Mouse (Mus musculus): Measurements from ENCODE around the gene Ccser1. TPM values are rescaled to one million over a fixed set of nuclear protein-coding genes. Genes with fewer than 3 reads are reported as not detected.
"Not testable (repeated sequence)": the region's sequence is repeated elsewhere in the genome, so short reads cannot be mapped to it uniquely, and the experiment has no call there.

The Ccser1 gene
- polyA plus RNA-seq, 1 experiment from 2014 or later: 2.0 TPM

GRCm38 (mm10) chr6:61233548-61234187, 53.5 kb downstream of the Ccser1 start:
- peak overlapping the region; percentile 65; the same call in 1 of the 2 replicates for H3K27ac ChIP-seq (replicated peaks)
- WGBS: 42% methylated on average over 5 of the region's 5 CpGs

GRCm38 (mm10) chr6:61240618-61241017, 60.5 kb downstream of the Ccser1 start:
- no peak for DNase-seq (ENCODE audit: low spot score)
- no peaks in the 10 kb centered on the region for H3K4me1 ChIP-seq
- no peaks in the 10 kb centered on the region for H3K9me3 ChIP-seq (replicated peaks)
- no peak overlapping the region for H3K27ac ChIP-seq (replicated peaks)
- no peaks in the 10 kb centered on the region for H3K27me3 ChIP-seq (ENCODE audit: low read depth, poor library complexity, severe bottlenecking)
- H3K4me3 ChIP-seq: no peak overlapping the region
- no peaks in the 10 kb centered on the region for H3K36me3 ChIP-seq
- whole genome bisulfite sequencing: 93% methylated on average over 2 of the region's 2 CpGs

More at GRCm38 (mm10) chr6:61233548-61234187, 53.5 kb downstream of the Ccser1 start:
- Histone ChIP-seq H3K4me1 (peaks cover 24% of the 10 kb centered on the region), H3K4me3 (no peak overlapping the region), H3K36me3 (no peaks in the 10 kb centered on the region), H3K27me3 (ENCODE audit: low read depth, poor library complexity, severe bottlenecking) (no peaks in the 10 kb centered on the region), H3K9me3 (replicated peaks) (no peaks in the 10 kb centered on the region)
- peak; percentile 16 for DNase-seq (ENCODE audit: low spot score)

- H3K9me3 ChIP-seq (replicated peaks): no peaks in the 10 kb centered on the region
- H3K36me3 ChIP-seq: no peaks in the 10 kb centered on the region
- DNase-seq (ENCODE audit: low spot score): no peak
- 86% methylated on average over 3 of the region's 3 CpGs for WGBS
- no peaks in the 10 kb centered on the region for H3K4me1 ChIP-seq
- no peak overlapping the region for H3K27ac ChIP-seq (replicated peaks)
- H3K4me3 ChIP-seq: no peak overlapping the region
- H3K27me3 ChIP-seq (ENCODE audit: low read depth, poor library complexity, severe bottlenecking): no peaks in the 10 kb centered on the region
Observed at GRCm38 (mm10) chr6:61242556-61242955, 62.4 kb downstream of the Ccser1 start.

GRCm38 (mm10) chr6:61246523-61246922, 66.4 kb downstream of the Ccser1 start:
- H3K4me1 ChIP-seq: no peaks in the 10 kb centered on the region
- no peak overlapping the region for H3K27ac ChIP-seq (replicated peaks)
- WGBS: 89% methylated on average over 4 of the region's 4 CpGs
- H3K4me3 ChIP-seq: no peak overlapping the region
- H3K27me3 ChIP-seq (ENCODE audit: low read depth, poor library complexity, severe bottlenecking): no peaks in the 10 kb centered on the region
- DNase-seq (ENCODE audit: low spot score): no peak
- H3K9me3 ChIP-seq (replicated peaks): no peaks in the 10 kb centered on the region
- no peaks in the 10 kb centered on the region for H3K36me3 ChIP-seq

GRCm38 (mm10) chr6:61247842-61248472, 67.8 kb downstream of the Ccser1 start:
- Histone ChIP-seq H3K36me3 (no peaks in the 10 kb centered on the region), H3K27me3 (ENCODE audit: low read depth, poor library complexity, severe bottlenecking) (no peaks in the 10 kb centered on the region), H3K27ac (replicated peaks) (no peak overlapping the region), H3K4me3 (no peak overlapping the region), H3K4me1 (no peaks in the 10 kb centered on the region), H3K9me3 (replicated peaks) (no peaks in the 10 kb centered on the region)
- 89% methylated on average over 4 of the region's 4 CpGs for WGBS
- no peak for DNase-seq (ENCODE audit: low spot score)

GRCm38 (mm10) chr6:61248700-61249099, 68.6 kb downstream of the Ccser1 start:
- Histone ChIP-seq H3K36me3 (no peaks in the 10 kb centered on the region), H3K4me3 (no peak overlapping the region), H3K27ac (replicated peaks) (no peak overlapping the region), H3K27me3 (ENCODE audit: low read depth, poor library complexity, severe bottlenecking) (no peaks in the 10 kb centered on the region), H3K9me3 (replicated peaks) (no peaks in the 10 kb centered on the region), H3K4me1 (no peaks in the 10 kb centered on the region)
- 76% methylated on average over 2 of the region's 2 CpGs for WGBS
- no peak for DNase-seq (ENCODE audit: low spot score)

- Histone ChIP-seq H3K27ac (replicated peaks) (no peak overlapping the region), H3K4me1 (no peaks in the 10 kb centered on the region), H3K36me3 (no peaks in the 10 kb centered on the region), H3K9me3 (replicated peaks) (no peaks in the 10 kb centered on the region), H3K4me3 (no peak overlapping the region), H3K27me3 (ENCODE audit: low read depth, poor library complexity, severe bottlenecking) (no peaks in the 10 kb centered on the region)
- no peak for DNase-seq (ENCODE audit: low spot score)
- WGBS: 94% methylated on average over 1 of the region's 1 CpGs
Observed at GRCm38 (mm10) chr6:61251232-61251631, 71.1 kb downstream of the Ccser1 start.

GRCm38 (mm10) chr6:61252912-61253311, 72.8 kb downstream of the Ccser1 start:
- Histone ChIP-seq H3K4me3 (no peak overlapping the region), H3K27ac (replicated peaks) (no peak overlapping the region), H3K36me3 (no peaks in the 10 kb centered on the region), H3K4me1 (no peaks in the 10 kb centered on the region), H3K9me3 (replicated peaks) (no peaks in the 10 kb centered on the region), H3K27me3 (ENCODE audit: low read depth, poor library complexity, severe bottlenecking) (no peaks in the 10 kb centered on the region)
- WGBS: 89% methylated on average over 7 of the region's 7 CpGs
- DNase-seq (ENCODE audit: low spot score): no peak

- H3K27ac ChIP-seq (replicated peaks); H3K4me3 ChIP-seq; DNase-seq (ENCODE audit: low spot score); H3K36me3 ChIP-seq; H3K27me3 ChIP-seq (ENCODE audit: low read depth, poor library complexity, severe bottlenecking); H3K4me1 ChIP-seq; H3K9me3 ChIP-seq (replicated peaks): not testable (repeated sequence)
- 83% methylated on average over 1 of the region's 1 CpGs for WGBS
Observed at GRCm38 (mm10) chr6:61255874-61256273, 75.8 kb downstream of the Ccser1 start.

- Histone ChIP-seq H3K36me3 (no peaks in the 10 kb centered on the region), H3K27me3 (ENCODE audit: low read depth, poor library complexity, severe bottlenecking) (no peaks in the 10 kb centered on the region), H3K27ac (replicated peaks) (no peak overlapping the region), H3K4me1 (peaks cover 12% of the 10 kb centered on the region), H3K4me3 (no peak overlapping the region), H3K9me3 (replicated peaks) (no peaks in the 10 kb centered on the region)
- 86% methylated on average over 10 of the region's 10 CpGs for WGBS
- DNase-seq (ENCODE audit: low spot score): no peak
Observed at GRCm38 (mm10) chr6:61258847-61259634, 78.9 kb downstream of the Ccser1 start.

GRCm38 (mm10) chr6:61261381-61261780, 81.3 kb downstream of the Ccser1 start:
- Histone ChIP-seq H3K9me3 (replicated peaks) (no peaks in the 10 kb centered on the region), H3K27ac (replicated peaks) (no peak overlapping the region), H3K4me1 (peaks cover 12% of the 10 kb centered on the region), H3K36me3 (no peaks in the 10 kb centered on the region), H3K27me3 (ENCODE audit: low read depth, poor library complexity, severe bottlenecking) (no peaks in the 10 kb centered on the region), H3K4me3 (no peak overlapping the region)
- WGBS: 86% methylated on average over 3 of the region's 3 CpGs
- no peak for DNase-seq (ENCODE audit: low spot score)

GRCm38 (mm10) chr6:61262448-61262847, 82.3 kb downstream of the Ccser1 start:
- DNase-seq (ENCODE audit: low spot score): no peak
- WGBS: 100% methylated on average over 1 of the region's 1 CpGs

GRCm38 (mm10) chr6:61263291-61263690, 83.2 kb downstream of the Ccser1 start:
- Histone ChIP-seq H3K36me3 (no peaks in the 10 kb centered on the region), H3K4me3 (no peak overlapping the region), H3K4me1 (peaks cover 12% of the 10 kb centered on the region), H3K27ac (replicated peaks) (no peak overlapping the region), H3K9me3 (replicated peaks) (no peaks in the 10 kb centered on the region), H3K27me3 (ENCODE audit: low read depth, poor library complexity, severe bottlenecking) (no peaks in the 10 kb centered on the region)
- 32% methylated on average over 1 of the region's 1 CpGs for WGBS
- DNase-seq (ENCODE audit: low spot score): no peak

More at GRCm38 (mm10) chr6:61262448-61262847, 82.3 kb downstream of the Ccser1 start:
- no peaks in the 10 kb centered on the region for H3K36me3 ChIP-seq
- peaks cover 12% of the 10 kb centered on the region for H3K4me1 ChIP-seq
- H3K27me3 ChIP-seq (ENCODE audit: low read depth, poor library complexity, severe bottlenecking): no peaks in the 10 kb centered on the region
- no peaks in the 10 kb centered on the region for H3K9me3 ChIP-seq (replicated peaks)
- H3K27ac ChIP-seq (replicated peaks): no peak overlapping the region
- no peak overlapping the region for H3K4me3 ChIP-seq
